Mouse (Mus musculus): ENCODE results near the gene Cntn1. TPM values are rescaled to one million over a fixed set of nuclear protein-coding genes. Genes with fewer than 3 reads are reported as not detected.

The Cntn1 gene
- polyA plus RNA-seq, 1 experiment, result 0.40 TPM

DNA sequence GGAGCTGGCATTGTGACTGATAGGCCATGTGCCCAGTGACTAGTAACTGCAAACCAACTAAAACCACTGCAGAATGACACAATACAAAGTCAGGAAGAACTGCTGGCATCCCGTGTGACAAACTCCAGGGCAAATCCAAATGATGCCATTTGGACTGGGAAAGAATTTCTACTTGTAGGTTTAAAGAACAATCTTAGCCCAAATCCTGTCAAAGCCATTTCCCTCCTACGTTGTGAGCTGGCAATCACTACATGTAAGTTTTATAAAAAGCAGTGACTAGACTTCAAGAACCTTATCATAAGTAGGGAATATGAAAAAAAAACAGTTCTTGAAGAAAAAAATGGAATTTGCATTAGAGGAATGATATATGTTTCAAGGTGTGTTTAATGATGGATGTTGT, 170.5 kb downstream of the Cntn1 start:
- TF ChIP-seq POLR2A (IDR thresholded peaks at IDR 0.05; ENCODE audit: low read depth, low read length) (no peak), CTCF (IDR thresholded peaks at IDR 0.05; ENCODE audit: borderline replicate concordance, insufficient read depth, low read length) (no peak)

DNA sequence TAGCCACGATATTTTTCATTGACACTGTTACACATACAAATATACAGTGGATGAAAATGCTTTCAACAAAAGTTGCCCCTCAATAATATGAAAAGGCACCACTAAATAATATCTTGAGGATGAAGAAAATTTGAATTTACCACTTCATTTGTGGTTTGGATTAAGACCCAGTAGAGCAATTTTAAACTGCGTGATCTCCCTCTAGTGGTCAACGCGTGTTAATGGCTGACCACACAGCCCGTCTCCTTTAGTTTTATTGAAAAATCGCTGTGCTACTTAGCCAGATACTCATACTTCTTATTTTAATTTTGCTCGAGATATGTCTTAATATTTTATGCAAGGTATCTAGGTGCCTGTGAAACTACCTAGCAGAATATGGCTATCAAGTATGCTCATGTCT, 180.4 kb downstream of the Cntn1 start:
- no peak overlapping the region for H3K27ac ChIP-seq (ENCODE audit: insufficient read depth, low read length)
- H3K4me3 ChIP-seq (ENCODE audit: insufficient read depth, low read length), result no peak overlapping the region
- TF ChIP-seq POLR2A (IDR thresholded peaks at IDR 0.05; ENCODE audit: low read depth, low read length) (no peak), CTCF (IDR thresholded peaks at IDR 0.05; ENCODE audit: borderline replicate concordance, insufficient read depth, low read length) (peak; percentile 10; the same call in 1 of the 2 replicates)
- H3K4me1 ChIP-seq (ENCODE audit: control insufficient read depth, insufficient read depth, low read length), result no peaks in the 10 kb centered on the region

More for the DNA sequence above, 170.5 kb downstream of the Cntn1 start:
- Histone ChIP-seq H3K4me1 (ENCODE audit: control insufficient read depth, insufficient read depth, low read length) (no peaks in the 10 kb centered on the region), H3K27ac (ENCODE audit: insufficient read depth, low read length) (no peak overlapping the region), H3K4me3 (ENCODE audit: insufficient read depth, low read length) (no peak overlapping the region)

- no peak overlapping the region for H3K27ac ChIP-seq (ENCODE audit: insufficient read depth, low read length)
- no peak for TF ChIP-seq CTCF (IDR thresholded peaks at IDR 0.05; ENCODE audit: borderline replicate concordance, insufficient read depth, low read length)
- TF ChIP-seq POLR2A (IDR thresholded peaks at IDR 0.05; ENCODE audit: low read depth, low read length), result no peak
- H3K4me3 ChIP-seq (ENCODE audit: insufficient read depth, low read length), result no peak overlapping the region
- no peaks in the 10 kb centered on the region for H3K4me1 ChIP-seq (ENCODE audit: control insufficient read depth, insufficient read depth, low read length)
These were observed 184.9 kb downstream of the Cntn1 start for GRCm38 (mm10) chr15:92235836-92236235.

GRCm38 (mm10) chr15:92264980-92265707, 214.2 kb downstream of the Cntn1 start:
- no peak overlapping the region for H3K4me3 ChIP-seq (ENCODE audit: insufficient read depth, low read length)
- H3K4me1 ChIP-seq (ENCODE audit: control insufficient read depth, insufficient read depth, low read length), result peaks cover 3% of the 10 kb centered on the region; the same call in 1 of the 2 replicates
- TF ChIP-seq POLR2A (IDR thresholded peaks at IDR 0.05; ENCODE audit: low read depth, low read length), result no peak
- no peak for TF ChIP-seq CTCF (IDR thresholded peaks at IDR 0.05; ENCODE audit: borderline replicate concordance, insufficient read depth, low read length)
- no peak overlapping the region for H3K27ac ChIP-seq (ENCODE audit: insufficient read depth, low read length)

GRCm38 (mm10) chr15:92268341-92268740, 217.4 kb downstream of the Cntn1 start:
- Histone ChIP-seq H3K27ac (ENCODE audit: insufficient read depth, low read length) (no peak overlapping the region; the same call in 1 of the 2 replicates), H3K4me3 (ENCODE audit: insufficient read depth, low read length) (no peak overlapping the region), H3K4me1 (ENCODE audit: control insufficient read depth, insufficient read depth, low read length) (peaks cover 7% of the 10 kb centered on the region; the same call in 1 of the 2 replicates)
- no peak for TF ChIP-seq POLR2A (IDR thresholded peaks at IDR 0.05; ENCODE audit: low read depth, low read length)
- TF ChIP-seq CTCF (IDR thresholded peaks at IDR 0.05; ENCODE audit: borderline replicate concordance, insufficient read depth, low read length), result no peak

- no peak overlapping the region for H3K4me3 ChIP-seq (ENCODE audit: insufficient read depth, low read length)
- H3K4me1 ChIP-seq (ENCODE audit: control insufficient read depth, insufficient read depth, low read length), result peaks cover 7% of the 10 kb centered on the region; the same call in 1 of the 2 replicates
- TF ChIP-seq POLR2A (IDR thresholded peaks at IDR 0.05; ENCODE audit: low read depth, low read length) (no peak), CTCF (IDR thresholded peaks at IDR 0.05; ENCODE audit: borderline replicate concordance, insufficient read depth, low read length) (no peak)
- H3K27ac ChIP-seq (ENCODE audit: insufficient read depth, low read length), result no peak overlapping the region; the same call in 1 of the 2 replicates
These were observed 217.9 kb downstream of the Cntn1 start for GRCm38 (mm10) chr15:92268741-92269322.

DNA sequence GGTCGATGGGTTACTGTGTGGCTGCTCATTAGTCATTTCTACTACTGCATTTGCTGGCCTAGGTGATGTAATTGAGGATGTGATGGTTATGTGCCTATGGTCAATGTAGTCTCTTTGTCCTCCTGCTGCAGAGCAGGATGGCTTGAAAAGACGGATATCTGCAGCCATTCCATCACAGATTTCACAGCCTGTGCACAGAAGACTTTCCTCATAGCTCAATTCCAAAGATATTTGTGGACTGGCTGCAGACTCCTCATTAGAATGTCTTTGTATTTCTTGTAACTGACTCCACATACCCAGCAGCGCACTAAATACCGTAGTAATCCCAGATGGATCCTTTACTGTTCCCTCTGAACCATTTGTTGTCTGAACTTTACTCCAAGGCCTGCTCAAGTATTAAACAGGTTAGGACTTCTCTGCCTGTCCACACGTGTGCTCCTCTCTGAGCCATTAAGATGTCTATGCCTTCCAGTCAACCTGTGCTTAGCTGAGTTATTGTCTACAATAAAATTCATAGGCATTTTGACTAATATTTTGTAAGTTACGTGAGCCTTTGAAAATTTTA, 220.9 kb downstream of the Cntn1 start:
- no peak overlapping the region for H3K27ac ChIP-seq (ENCODE audit: insufficient read depth, low read length)
- no peak for TF ChIP-seq CTCF (IDR thresholded peaks at IDR 0.05; ENCODE audit: borderline replicate concordance, insufficient read depth, low read length)
- TF ChIP-seq POLR2A (IDR thresholded peaks at IDR 0.05; ENCODE audit: low read depth, low read length), result no peak
- H3K4me1 ChIP-seq (ENCODE audit: control insufficient read depth, insufficient read depth, low read length), result peaks cover 7% of the 10 kb centered on the region
- H3K4me3 ChIP-seq (ENCODE audit: insufficient read depth, low read length), result no peak overlapping the region

GRCm38 (mm10) chr15:92276826-92277225, 225.9 kb downstream of the Cntn1 start:
- H3K4me1 ChIP-seq (ENCODE audit: control insufficient read depth, insufficient read depth, low read length), result peaks cover 6% of the 10 kb centered on the region
- H3K27ac ChIP-seq (ENCODE audit: insufficient read depth, low read length), result no peak overlapping the region
- TF ChIP-seq POLR2A (IDR thresholded peaks at IDR 0.05; ENCODE audit: low read depth, low read length), result no peak
- no peak for TF ChIP-seq CTCF (IDR thresholded peaks at IDR 0.05; ENCODE audit: borderline replicate concordance, insufficient read depth, low read length)
- no peak overlapping the region for H3K4me3 ChIP-seq (ENCODE audit: insufficient read depth, low read length)

GRCm38 (mm10) chr15:92277984-92278383, 227.0 kb downstream of the Cntn1 start:
- TF ChIP-seq POLR2A (IDR thresholded peaks at IDR 0.05; ENCODE audit: low read depth, low read length), result no peak
- no peak for TF ChIP-seq CTCF (IDR thresholded peaks at IDR 0.05; ENCODE audit: borderline replicate concordance, insufficient read depth, low read length)
- Histone ChIP-seq H3K4me3 (ENCODE audit: insufficient read depth, low read length) (no peak overlapping the region), H3K27ac (ENCODE audit: insufficient read depth, low read length) (no peak overlapping the region), H3K4me1 (ENCODE audit: control insufficient read depth, insufficient read depth, low read length) (peaks cover 3% of the 10 kb centered on the region)

DNA sequence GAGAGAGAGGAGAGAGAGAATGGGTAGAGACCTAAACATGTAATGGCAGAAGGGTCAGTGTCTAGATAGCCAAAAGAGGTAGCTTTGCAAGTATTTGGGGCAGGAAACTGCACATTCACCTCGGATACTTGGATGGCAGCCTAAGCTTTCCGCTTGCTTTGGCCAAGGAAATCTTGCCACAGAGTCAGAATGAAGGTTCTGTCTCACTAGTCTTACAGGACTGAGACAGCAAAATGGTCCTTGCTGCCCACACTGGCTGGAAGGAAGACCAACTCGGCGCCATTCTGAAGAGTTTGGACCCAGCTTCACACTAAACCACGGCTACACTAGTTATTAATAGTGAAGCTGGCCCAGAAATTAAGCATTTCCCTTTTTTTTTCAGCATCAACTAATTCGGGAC, 230.0 kb downstream of the Cntn1 start:
- Histone ChIP-seq H3K4me1 (ENCODE audit: control insufficient read depth, insufficient read depth, low read length) (peaks cover 3% of the 10 kb centered on the region), H3K4me3 (ENCODE audit: insufficient read depth, low read length) (no peak overlapping the region), H3K27ac (ENCODE audit: insufficient read depth, low read length) (no peak overlapping the region)
- TF ChIP-seq POLR2A (IDR thresholded peaks at IDR 0.05; ENCODE audit: low read depth, low read length), result no peak
- no peak for TF ChIP-seq CTCF (IDR thresholded peaks at IDR 0.05; ENCODE audit: borderline replicate concordance, insufficient read depth, low read length)

All from embryonic fibroblast, embryonic 13.5 days (primary cell).